Mouse (Mus musculus) megakaryocyte, embryonic 14.5 days (primary cell): ENCODE measurements around the gene Serpinb6a. TPM values are rescaled to one million over a fixed set of nuclear protein-coding genes. Genes with fewer than 3 reads are reported as not detected.

Source experiments
- H3K27me3 ChIP-seq: replicated peaks from 2 replicates; pipeline ENCODE3; 2012; ENCODE audit warnings: inconsistent platforms
- H3K36me3 ChIP-seq: replicated peaks from 2 replicates; pipeline ENCODE3; 2012; ENCODE audit warnings: low read length, inconsistent platforms, mixed read lengths
- H3K4me1 ChIP-seq: 2 replicates; pipeline ENCODE4 v1.6.1; 2012; ENCODE audit warnings: inconsistent platforms
- H3K4me3 ChIP-seq: replicated peaks from 2 replicates; pipeline ENCODE3; 2012; ENCODE audit warnings: moderate library complexity, mild to moderate bottlenecking, inconsistent platforms
- H3K9me3 ChIP-seq: 2 replicates; pipeline ENCODE4 v1.6.1; 2012; ENCODE audit warnings: inconsistent platforms
- FLI1 ChIP-seq: IDR thresholded peaks from 2 replicates; pipeline ENCODE4 v1.6.1; 2012; ENCODE audit warnings: low read length, inconsistent platforms, mixed read lengths
- GATA1 ChIP-seq: IDR thresholded peaks from 3 replicates; pipeline ENCODE4 v1.6.1; 2012; ENCODE audit warnings: mixed read lengths, low read length, inconsistent platforms, borderline replicate concordance
- polyA plus RNA-seq: library from polyadenylated mRNA; stranded (reverse); fragments of >175 nt; gene quantifications from 2 replicates; pipeline ENCODE4 v1.2.3, GENCODE M21; 2012; ENCODE audit warnings: low replicate concordance; ENCODE audit not compliant: insufficient read depth

Serpinb6a gene
- polyA plus RNA-seq, 1 experiment: 48.5 TPM

DNA sequence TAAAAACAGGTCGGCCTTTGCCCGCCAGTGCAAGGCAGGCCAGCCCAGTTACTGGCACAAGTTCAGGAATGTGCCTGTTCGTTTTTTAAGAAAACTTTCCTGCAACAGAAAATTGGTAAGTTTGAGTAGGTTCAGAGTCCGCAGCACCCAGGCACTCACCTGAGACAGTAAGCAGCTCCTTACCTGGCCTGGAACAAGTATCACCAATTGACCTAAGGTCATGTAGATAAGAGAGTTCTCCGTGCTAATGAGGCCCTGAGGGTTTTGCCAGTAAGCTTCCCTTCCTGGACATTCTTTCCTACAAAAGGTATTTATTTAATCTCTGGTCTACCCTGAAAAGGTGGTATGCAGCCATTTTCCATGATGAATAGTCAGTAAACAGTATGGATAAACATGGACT lies 80.9 kb downstream of the Serpinb6a start:
- Histone ChIP-seq H3K4me1 (no peaks in the 10 kb centered on the region), H3K9me3 (no peaks in the 10 kb centered on the region), H3K27me3 (no peaks in the 10 kb centered on the region), H3K4me3 (no peak overlapping the region), H3K36me3 (peaks cover 97% of the 10 kb centered on the region)
- TF ChIP-seq GATA1: no peak
- no peak for TF ChIP-seq FLI1

GRCm38 (mm10) chr13:33921041-33921440 lies 81.6 kb downstream of the Serpinb6a start:
- no peaks in the 10 kb centered on the region for H3K9me3 ChIP-seq

DNA sequence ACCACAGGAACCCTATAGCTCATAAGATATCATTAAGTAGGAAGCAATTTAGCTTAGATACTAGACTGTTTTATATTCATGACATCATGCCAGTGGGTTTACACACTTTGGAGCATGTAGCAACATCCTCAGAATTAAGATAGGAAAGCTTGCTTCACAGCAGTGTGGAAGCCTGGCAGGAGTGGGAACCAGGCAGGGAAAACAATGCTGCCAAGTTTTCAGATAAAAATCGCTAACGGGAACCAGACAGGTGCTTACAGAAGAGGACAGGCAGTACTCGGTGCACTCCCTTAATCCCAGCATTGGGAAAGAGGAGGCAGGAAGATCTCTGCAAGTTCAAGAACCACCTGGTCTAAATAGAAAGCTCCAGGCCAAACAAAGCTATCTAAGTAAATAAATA lies 95.8 kb downstream of the Serpinb6a start:
- Histone ChIP-seq H3K27me3 (peaks cover 18% of the 10 kb centered on the region), H3K4me3 (no peak overlapping the region), H3K36me3 (no peaks in the 10 kb centered on the region), H3K4me1 (peaks cover 3% of the 10 kb centered on the region), H3K9me3 (no peaks in the 10 kb centered on the region)
- no peak for TF ChIP-seq FLI1
- TF ChIP-seq GATA1: no peak

More at GRCm38 (mm10) chr13:33921041-33921440, 81.6 kb downstream of the Serpinb6a start:
- Histone ChIP-seq H3K4me3 (no peak overlapping the region), H3K36me3 (peaks cover 97% of the 10 kb centered on the region), H3K4me1 (no peaks in the 10 kb centered on the region), H3K27me3 (no peaks in the 10 kb centered on the region)
- no peak for TF ChIP-seq FLI1
- no peak for TF ChIP-seq GATA1

DNA sequence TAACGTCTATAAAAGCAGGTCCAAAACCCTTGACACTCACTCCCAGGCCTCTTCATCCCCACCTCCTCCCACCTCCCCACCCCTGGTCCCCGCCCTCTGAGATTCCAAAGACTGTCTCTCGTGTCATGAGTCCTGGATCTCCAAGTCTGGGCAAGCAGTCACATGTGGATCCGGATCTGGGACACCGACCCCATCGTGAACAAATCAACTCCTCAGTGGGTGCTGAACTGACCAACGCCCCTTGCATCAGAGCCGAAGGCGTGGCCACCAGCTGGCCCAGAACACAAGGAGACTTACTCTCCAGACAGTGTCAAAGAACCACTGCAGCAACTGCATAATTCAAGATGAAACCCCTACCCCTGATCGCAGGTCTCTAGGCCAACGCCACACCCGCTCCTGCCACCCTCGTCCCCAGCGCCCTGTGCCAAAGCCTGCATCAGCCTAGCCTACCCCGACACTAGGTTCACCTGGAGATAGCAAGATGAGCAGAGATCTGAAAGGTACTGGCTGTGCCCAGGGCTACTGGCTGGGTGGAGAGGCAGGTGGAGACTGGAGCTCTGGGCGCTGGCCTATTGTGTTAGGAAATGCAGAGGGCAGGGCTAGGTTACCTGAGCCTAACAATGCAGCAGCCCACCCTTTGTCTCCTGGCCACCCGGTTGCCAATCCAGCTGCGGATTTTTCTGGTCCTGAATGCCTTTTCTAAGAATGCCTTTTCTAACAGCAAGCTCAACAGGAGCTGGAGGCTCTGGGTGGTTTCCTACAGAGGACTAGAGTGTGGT lies 97.2 kb downstream of the Serpinb6a start, which contains the start of gene Serpinb6c:
Gene Serpinb6c (minus strand): TSS at position 533 of the 779 bp plus-strand sequence.
- no peak within 1 kb of the TSS for H3K4me3 ChIP-seq
- no peak for TF ChIP-seq FLI1
- no peak for TF ChIP-seq GATA1

GRCm38 (mm10) chr13:33903290-33903689 lies 99.3 kb downstream of the Serpinb6a start:
- no peaks in the 10 kb centered on the region for H3K9me3 ChIP-seq
- H3K36me3 ChIP-seq: no peaks in the 10 kb centered on the region
- H3K27me3 ChIP-seq: peaks cover 20% of the 10 kb centered on the region
- TF ChIP-seq GATA1 (no peak), FLI1 (no peak)
- H3K4me3 ChIP-seq: no peak overlapping the region
- H3K4me1 ChIP-seq: no peaks in the 10 kb centered on the region

More for the DNA sequence above, 97.2 kb downstream of the Serpinb6a start, which contains the start of gene Serpinb6c:
- Histone ChIP-seq H3K9me3 (no peaks in the 10 kb centered on the region), H3K27me3 (peaks cover 18% of the 10 kb centered on the region), H3K36me3 (no peaks in the 10 kb centered on the region), H3K4me1 (no peaks in the 10 kb centered on the region)

DNA sequence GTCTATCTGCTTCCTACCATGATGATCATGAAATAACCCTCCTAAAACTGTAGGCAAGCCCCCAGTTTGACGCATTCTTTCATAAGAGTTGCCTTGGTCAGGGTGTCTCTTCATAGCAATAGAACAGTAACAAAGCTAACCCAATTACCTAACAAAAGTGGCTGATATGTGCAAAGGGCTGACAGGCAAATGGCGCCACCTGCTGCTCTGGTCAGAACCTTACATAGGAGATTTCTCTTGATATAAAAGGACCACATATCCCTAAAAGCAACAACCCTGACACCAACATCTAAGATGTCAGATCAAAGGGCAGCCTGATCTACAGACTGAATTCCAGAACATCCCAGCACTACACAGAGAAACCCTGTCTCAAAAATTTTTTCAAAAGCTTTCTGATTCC lies 108.4 kb downstream of the Serpinb6a start:
- Histone ChIP-seq H3K4me1 (no peaks in the 10 kb centered on the region), H3K36me3 (no peaks in the 10 kb centered on the region), H3K27me3 (peaks cover 2% of the 10 kb centered on the region), H3K4me3 (no peak overlapping the region), H3K9me3 (no peaks in the 10 kb centered on the region)
- TF ChIP-seq GATA1 (no peak), FLI1 (no peak)

Other genes with a start within 250 kb of the Serpinb6a start
- not detected in 2 replicates for gene Serpinb6e, start 159.4 kb downstream of the Serpinb6a start, polyA plus RNA-seq
- gene Serpinb6c, start 97.1 kb downstream of the Serpinb6a start, polyA plus RNA-seq: not detected in 2 replicates
- gene Nqo2, start 38.1 kb downstream of the Serpinb6a start, polyA plus RNA-seq: 2.6 TPM in 1 of 2 replicates, not detected in the other
- 3.4 and 8.7 TPM in 2 replicates for gene Ripk1, start 431 bp downstream of the Serpinb6a start, polyA plus RNA-seq
- 20.4 and 35.2 TPM in 2 replicates for gene Bphl, start 34.8 kb upstream of the Serpinb6a start, polyA plus RNA-seq
- gene Tubb2a, start 75.2 kb upstream of the Serpinb6a start, polyA plus RNA-seq: 95.9 and 122 TPM in 2 replicates
- gene Tubb2b, start 127.7 kb upstream of the Serpinb6a start, polyA plus RNA-seq: 11.0 and 15.6 TPM in 2 replicates
- 32.8 and 36.0 TPM in 2 replicates for gene Psmg4, start 160.2 kb upstream of the Serpinb6a start, polyA plus RNA-seq